Mouse (Mus musculus) layer of hippocampus, postnatal 10 days (tissue): Measurements from ENCODE around the gene Rpa2. TPM values are rescaled to one million over a fixed set of nuclear protein-coding genes. Genes with fewer than 3 reads are reported as not detected.
"Not testable (repeated sequence)": the region's sequence is repeated elsewhere in the genome, so short reads cannot be mapped to it uniquely, and the experiment has no call there.

Experiments used
- DNase-seq, 2 experiments: peaks; one replicate each; pipeline ENCODE4 v3.0.0; 2021; ENCODE audit warnings: low spot score in 2 of 2
- long read RNA-seq: library from polyadenylated mRNA; stranded (forward); transcript quantifications from one replicate; pipeline ENCODE4 v2.0.0, GENCODE M21; 2023
- total RNA-seq, 2 experiments: library from RNA; stranded (reverse); gene quantifications; 2 replicates each; pipeline ENCODE4 v1.2.3; 2021

Gene Rpa2
- 10 to 100 TPM; 14.1 to 15.7 TPM for total RNA-seq
- long read RNA-seq, transcript Rpa2-201 (9 exons, 1,813 nt), result major isoform, 17 of 20 reads
- long read RNA-seq, partial matches to known transcripts, result 3 of 20 reads
- long read RNA-seq, other reads (novel, unspliced or antisense), result 0 of 20 reads

DNA sequence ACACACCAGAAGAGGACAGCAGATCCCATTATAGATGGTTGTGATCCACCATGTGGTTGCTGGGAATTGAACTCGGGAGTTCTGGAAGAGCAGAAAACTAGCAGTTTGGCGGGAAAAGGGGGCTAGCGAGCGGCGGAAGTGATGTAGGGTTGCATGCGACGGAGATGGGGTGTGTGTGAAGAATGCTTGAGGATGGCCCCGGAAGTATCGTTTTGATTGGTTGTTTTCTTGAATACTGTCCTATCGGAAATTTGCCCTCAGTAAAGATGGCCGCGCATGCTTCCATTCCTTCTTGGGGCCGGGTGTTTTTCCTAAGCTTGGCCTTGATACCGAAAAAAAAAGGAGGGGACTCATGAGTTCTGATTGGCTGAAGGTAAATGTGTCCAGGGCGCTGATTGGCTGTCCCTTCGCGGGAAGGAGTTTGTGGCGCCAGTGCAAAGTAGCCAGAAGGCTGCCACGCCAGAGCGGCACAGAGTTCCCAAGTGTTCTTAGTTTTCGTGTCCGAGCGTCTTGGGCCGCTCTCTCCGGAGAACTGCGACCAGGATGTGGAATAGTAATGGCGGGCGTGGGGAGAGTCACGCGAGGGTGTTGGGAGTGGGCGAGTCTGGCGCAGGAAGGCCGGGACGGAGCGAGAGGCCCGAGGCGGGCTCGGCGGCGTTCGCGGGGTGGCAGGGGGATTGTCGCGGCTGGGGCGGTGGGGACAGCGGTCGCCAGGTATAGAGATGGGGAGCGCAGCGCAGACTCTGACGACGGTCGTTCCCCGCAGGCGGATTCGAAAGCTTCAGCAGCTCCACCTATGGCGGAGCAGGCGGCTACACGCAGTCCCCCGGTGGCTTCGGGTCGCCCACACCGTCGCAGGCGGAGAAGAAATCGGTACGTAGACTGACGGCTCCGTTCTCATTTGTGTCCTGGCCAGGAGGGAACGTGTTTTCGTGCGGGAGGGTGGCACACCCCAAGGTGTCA, at the start of gene Rpa2:
Gene Rpa2, plus strand, starts transcription at position 419 of the 963 bp plus-strand sequence.
- peak; percentile 99 for DNase-seq

- no peak for DNase-seq
Measured at GRCm38 (mm10) chr4:132728233-132728632, 39.9 kb upstream of the Rpa2 start.

DNA sequence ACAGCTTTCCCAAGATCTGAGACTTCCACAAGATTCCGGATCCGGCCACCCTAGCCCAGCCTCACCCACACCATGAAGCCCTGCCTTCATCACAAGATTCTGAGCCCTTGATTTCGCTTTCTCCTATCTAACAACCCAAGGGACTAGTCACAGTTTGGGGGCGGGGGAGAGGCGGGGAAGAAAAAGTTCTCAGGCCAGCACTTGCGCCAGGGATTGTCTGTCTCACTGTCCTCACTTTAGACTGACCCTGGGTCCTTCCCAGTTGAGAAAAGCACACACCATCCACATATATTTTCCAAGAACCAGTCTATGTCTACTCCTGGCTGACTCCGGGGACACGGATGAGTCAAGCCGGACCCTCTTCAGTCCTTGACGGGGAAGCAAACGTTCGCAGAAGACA, 36.5 kb upstream of the Rpa2 start:
- DNase-seq, result no peak

DNA sequence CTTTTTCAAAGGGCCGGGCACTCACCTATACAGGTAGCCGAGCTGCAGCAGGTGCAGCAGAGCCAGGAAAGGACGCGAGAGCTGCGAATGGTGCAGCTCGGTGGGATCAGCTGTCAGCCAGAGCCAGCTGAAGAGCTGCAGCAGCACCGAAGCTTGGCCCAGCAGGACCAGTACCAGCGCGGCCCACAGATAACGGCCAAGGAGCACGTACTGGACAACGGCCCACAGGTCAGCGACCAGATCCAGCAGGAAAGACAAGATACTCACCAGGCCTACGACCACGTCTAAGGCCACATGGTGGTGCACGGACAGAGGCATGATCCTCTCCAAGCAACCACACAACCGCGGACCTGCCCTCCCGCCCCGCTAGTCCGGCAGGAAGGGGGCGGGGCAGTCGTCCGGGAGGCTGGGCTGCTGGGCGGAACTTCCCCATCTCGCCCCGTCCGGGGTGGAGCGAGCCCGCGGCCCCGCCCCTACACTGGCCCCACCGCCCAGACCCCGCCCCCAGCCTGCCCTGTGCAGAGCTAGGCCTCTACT, 35.9 kb upstream of the Rpa2 start, which contains the start of gene Xkr8:
Gene Xkr8, minus strand, starts transcription at position 399 of the 537 bp plus-strand sequence.
- DNase-seq, result peak; percentile 73 to 87

DNA sequence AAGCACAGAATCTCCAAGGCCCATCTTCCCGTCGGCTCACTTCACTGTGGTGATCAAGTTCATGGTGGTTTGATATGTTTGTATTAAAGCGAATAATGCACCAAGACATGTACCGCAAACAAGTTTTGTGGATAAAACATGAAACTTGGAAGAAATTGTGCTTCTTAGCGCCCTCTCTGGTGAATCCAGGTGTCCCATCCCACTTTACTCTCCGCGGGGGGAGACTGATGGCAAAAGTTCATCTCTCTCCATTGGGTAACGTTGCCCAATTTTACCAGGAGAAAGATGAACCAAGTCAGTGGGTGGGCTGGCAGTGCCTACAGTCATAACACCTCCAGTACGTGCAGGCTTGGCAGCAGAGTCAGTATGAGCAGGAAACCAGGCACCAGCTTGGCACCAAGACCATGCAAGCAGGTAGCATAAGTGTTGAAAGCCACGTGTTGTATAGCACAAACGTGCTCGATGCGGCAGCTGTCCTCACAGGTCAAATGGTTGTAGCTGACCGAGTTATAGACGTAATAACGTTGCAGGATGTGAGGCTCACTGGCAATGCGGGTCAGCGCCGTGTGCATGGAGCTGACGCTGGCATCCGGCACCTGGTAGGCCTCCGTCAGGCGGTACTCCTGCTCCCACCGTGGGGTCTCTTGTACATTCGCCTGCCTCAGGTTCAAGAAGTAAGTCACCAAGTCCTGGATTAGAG, 34.9 kb upstream of the Rpa2 start:
- no peak for DNase-seq

DNA sequence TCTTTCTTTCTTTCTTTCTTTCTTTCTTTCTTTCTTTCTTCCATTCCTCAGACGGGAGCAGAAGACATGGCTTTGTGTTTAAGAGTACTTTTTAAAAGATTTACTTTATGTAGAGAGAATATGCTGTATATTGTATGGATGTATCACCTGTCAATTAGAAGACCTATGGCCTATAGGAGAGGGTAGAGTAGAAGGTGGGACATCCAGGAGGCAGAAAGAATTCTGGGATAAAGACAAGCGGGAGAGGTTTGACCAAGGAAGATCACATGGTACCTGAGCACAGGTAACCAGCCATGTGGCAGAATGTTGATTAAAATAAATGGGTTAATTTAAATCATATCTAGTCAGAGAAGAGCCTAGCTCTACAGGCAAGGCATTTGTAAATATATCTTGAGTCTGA, 33.4 kb upstream of the Rpa2 start:
- DNase-seq, result no peak

DNA sequence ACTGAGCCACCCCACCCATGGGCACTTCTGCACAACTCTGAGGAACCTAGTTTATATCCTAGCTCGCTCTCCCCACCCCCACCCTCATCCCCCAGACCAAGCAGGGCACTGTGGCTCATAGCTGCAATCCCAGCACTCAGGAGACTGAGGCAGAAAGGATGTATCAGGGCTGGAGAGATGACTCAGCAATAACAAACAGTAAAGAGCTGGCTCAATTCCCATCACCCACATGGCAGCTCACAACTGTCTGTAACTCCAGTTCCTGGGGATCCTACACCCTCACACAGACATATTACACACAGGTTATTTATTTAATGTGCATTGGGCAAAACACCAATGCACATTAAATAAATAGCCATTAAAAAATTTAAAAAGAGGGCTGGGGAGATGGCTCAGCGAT, 32.7 kb upstream of the Rpa2 start:
- no peak for DNase-seq

GRCm38 (mm10) chr4:132735894-132736293, 32.2 kb upstream of the Rpa2 start:
- DNase-seq, result no peak

DNA sequence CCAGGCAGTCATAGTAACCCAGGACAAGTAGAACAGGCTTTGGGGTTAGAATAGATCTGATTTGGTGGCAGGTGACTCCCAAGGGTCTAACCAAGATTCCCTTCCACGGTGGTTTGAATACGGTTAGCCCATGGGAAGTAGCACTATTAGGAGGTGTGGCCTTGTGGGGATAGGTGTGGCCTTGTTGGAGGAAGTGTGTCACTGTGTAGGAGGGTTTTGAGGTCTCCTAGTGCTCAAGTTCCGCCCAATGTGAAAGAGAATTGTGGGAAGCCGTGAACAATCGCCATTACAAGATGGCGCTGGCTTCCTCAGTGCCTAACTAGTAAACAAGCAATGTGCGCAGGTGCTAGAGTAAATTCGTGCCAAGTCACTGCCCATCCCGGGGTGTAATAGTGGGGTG, 31.0 kb upstream of the Rpa2 start:
- DNase-seq, result not testable (repeated sequence)

- no peak for DNase-seq
Measured at GRCm38 (mm10) chr4:132741491-132741890, 26.6 kb upstream of the Rpa2 start.

GRCm38 (mm10) chr4:132743992-132744911, 23.9 kb upstream of the Rpa2 start:
- peak; percentile 34 to 47 for DNase-seq

- no peak for DNase-seq
Measured at GRCm38 (mm10) chr4:132746911-132747517, 21.1 kb upstream of the Rpa2 start.

DNA sequence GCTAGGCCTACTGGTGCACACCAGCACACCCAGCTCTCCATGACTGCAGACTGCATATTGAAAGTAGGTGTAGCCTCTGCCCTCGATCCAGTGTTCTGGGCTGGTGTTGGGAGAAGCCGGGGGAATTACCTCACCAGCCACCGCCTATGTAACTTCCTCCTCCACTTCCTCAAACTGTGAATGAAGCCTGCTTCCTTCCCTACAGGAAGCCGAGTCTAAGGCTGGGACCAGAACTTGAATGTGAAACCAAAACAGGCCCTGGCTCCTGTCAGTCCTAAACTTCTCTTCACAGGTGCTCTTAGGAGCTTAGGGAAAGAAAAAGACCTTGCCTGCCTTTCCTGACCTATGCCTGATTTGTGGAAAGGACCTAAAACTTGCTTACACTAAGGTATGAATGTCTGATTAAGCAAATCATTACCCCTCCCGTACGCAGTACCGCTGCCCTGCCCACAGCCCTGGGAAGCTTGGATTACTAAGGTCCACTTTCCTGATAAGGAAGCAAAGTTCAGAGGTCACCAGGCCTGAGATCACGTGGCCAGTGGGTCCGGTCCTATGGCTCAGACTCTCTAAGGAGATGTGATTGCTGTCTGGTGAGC, 20.4 kb upstream of the Rpa2 start:
- no peak for DNase-seq

DNA sequence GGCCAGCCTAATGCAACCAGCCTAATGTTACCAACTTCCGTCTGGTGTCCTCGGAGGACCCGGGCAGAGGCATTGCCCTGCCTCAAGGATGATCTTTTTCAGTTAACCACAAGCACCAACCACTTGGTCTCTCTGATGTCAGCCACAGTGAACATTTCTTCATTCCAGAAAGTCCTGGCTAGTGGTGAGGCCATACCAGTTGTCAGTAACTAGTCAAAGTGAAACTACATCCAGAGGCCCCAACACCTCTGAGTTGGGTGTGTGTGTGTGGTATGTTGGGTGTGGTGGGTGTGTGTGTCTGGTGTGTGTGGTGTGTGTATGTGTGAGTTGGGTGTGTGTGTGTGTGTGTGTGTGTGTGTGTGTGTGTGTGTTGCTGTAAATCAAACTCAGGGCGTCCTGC, 19.4 kb upstream of the Rpa2 start:
- DNase-seq, result no peak

DNA sequence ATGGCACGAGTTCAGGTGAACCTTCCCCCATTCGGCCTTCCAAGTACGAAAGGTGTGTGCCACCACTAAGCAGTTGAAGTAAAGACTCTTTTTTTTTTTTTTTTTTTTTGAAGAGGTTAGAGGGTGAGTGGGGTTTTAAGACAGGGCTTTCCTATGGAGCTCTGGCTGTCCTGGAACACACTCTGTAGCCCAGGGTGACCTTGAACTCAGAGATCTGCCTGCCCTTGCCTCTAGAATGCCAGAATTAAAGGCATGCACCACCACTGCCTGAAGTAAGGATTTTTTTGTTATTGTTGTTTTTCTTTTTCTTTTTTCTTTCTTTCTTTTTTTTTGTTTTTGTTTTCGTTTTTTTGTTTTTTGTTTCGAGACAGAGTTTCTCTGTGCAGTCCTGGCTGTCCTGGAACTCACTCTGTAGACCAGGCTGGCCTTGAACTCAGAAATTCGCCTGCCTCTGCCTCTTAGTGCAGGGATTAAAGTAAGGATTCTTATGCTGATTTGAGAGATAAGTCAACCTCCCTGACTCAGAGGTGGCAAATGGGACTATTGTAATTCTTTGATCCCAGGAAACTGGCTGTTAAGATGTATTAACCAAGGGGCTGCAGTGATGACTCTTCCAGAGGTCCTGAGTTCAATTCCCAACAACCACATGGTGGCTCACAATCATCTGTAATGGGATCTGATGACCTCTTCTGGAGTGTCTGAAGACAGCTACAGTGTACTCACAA, 18.7 kb upstream of the Rpa2 start:
- DNase-seq, result no peak

- no peak for DNase-seq
Measured at GRCm38 (mm10) chr4:132752992-132753391, 15.1 kb upstream of the Rpa2 start.

- peak; percentile 64 to 75 for DNase-seq
Measured at GRCm38 (mm10) chr4:132756974-132757373, 11.2 kb upstream of the Rpa2 start, which contains the start of gene Smpdl3b. TSS of gene Smpdl3b (minus strand) at chr4:132757252.

- DNase-seq, result no peak
Measured at GRCm38 (mm10) chr4:132757633-132758351, 10.3 kb upstream of the Rpa2 start.
